Mouse (Mus musculus) bone marrow, adult 2 months (tissue): ENCODE results near the gene Tmem50b.

Source experiments
- CTCF ChIP-seq: fragments of 200-500 bp; IDR thresholded peaks from 2 replicates; pipeline ENCODE4 v1.5.1; 2011; ENCODE audit warnings: low read length, control low read depth; ENCODE audit not compliant: control insufficient read depth, insufficient read depth
- POLR2A ChIP-seq: fragments of 200-500 bp; IDR thresholded peaks from 2 replicates; pipeline ENCODE4 v1.6.1; 2011; ENCODE audit warnings: low read depth, mild to moderate bottlenecking, control low read depth, low read length, borderline replicate concordance; ENCODE audit not compliant: control insufficient read depth

DNA sequence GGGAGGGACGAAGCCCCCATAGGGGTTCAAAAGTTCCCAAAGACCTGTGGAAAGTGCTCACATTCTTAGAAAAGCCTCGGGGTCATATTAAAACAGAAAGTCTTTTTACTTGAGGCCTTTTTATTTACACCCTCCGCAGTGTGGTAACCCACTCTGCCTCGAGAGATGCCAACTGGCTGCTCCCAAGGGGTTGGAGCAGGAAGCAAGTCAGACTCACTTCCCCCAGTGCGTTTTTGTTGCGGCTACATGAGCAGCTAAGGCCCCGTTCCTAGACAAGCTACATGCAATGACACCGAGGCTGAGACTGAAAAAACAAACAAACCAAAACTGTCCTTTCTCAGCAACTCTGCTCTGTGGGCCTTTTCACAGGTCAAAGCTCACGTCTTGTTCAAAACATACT lies 59.1 kb downstream of the Tmem50b start:
- no peak for TF ChIP-seq CTCF
- no peak for TF ChIP-seq POLR2A
